Mouse (Mus musculus): ENCODE results near the gene Zwint.

- TF ChIP-seq CTCF (IDR thresholded peaks at IDR 0.05), result no peak
- no peak for TF ChIP-seq EP300 (IDR thresholded peaks at IDR 0.05)
Measured at GRCm38 (mm10) chr10:72713754-72714153, 59.1 kb downstream of the Zwint start.

Data from lung, postnatal 0 days (tissue).